Mouse (Mus musculus) forebrain, embryonic 12.5 days (tissue): ENCODE measurements at regions not wholly inside any gene's neighbourhood (a gene's known extent, or its start where the extent isn't known, plus 50 kb on each side); places are given as distances from the start of the nearest gene placed in this dataset.
A peak's percentile ranks its signal among the peaks of the same experiment; 100 is the strongest.

ENCODE experiments used
- ATAC-seq: fragments of 200-750 bp; cut with Nextera tagmentation; 2 replicates; pipeline ENCODE4 v1.8.0; 2017; ENCODE audit warnings: moderate TSS enrichment; ENCODE audit not compliant: low FRiP score
- H3K27ac ChIP-seq: fragments of 300-500 bp; sonication (generic); 2 replicates; pipeline ENCODE4 v1.5.1; 2016; ENCODE audit warnings: mild to moderate bottlenecking
- H3K27me3 ChIP-seq: fragments of 300-500 bp; sonication (generic); 2 replicates; pipeline ENCODE4 v1.6.1; 2016; ENCODE audit warnings: mild to moderate bottlenecking
- H3K36me3 ChIP-seq: fragments of 300-500 bp; sonication (generic); replicated peaks from 2 replicates; pipeline ENCODE4 v1.6.1; 2016; ENCODE audit warnings: mild to moderate bottlenecking
- H3K4me1 ChIP-seq: fragments of 300-500 bp; sonication (generic); 2 replicates; pipeline ENCODE4 v1.6.1; 2016
- H3K4me2 ChIP-seq: fragments of 300-500 bp; sonication (generic); 2 replicates; pipeline ENCODE4 v1.6.1; 2016; ENCODE audit warnings: mild to moderate bottlenecking, moderate library complexity
- H3K4me3 ChIP-seq: fragments of 300-500 bp; sonication (generic); replicated peaks from 2 replicates; pipeline ENCODE4 v1.5.1; 2016; ENCODE audit warnings: mild to moderate bottlenecking
- H3K9ac ChIP-seq: fragments of 300-500 bp; sonication (generic); 2 replicates; pipeline ENCODE4 v1.6.1; 2016; ENCODE audit warnings: mild to moderate bottlenecking
- H3K9me3 ChIP-seq: fragments of 300-500 bp; sonication (generic); 2 replicates; pipeline ENCODE4 v1.6.1; 2016
- WGBS: fragments of 180-500 bp; shearing (Covaris S2); methylation state at CpG from one replicate; pipeline ENCODE4 v1.1.7; 2016; 5-methylcytosine and 5-hydroxymethylcytosine counted together

DNA sequence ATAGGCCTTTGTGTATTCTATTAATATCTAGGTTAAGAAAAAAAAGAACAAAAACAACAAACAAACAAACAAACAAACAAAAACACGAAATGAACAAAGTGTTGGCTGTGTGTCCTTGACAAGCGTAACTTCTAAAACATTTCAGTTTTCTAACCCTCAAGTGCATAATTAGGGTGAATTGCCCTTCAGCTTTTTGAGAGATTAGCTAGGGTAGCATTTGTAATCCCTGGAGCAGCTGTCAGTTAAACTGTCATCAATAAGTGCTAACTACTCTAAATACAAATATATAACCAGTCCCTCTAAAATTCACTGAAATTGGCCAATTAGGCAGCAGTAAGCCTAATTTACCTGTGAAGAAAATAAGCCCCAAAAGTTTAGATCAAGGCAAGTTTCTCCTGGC, 467.6 kb downstream of the Gabrg2 start:
- WGBS, result 34% methylated on average over 2 of the region's 2 CpGs
- H3K36me3 ChIP-seq, result no peaks in the 10 kb centered on the region

DNA sequence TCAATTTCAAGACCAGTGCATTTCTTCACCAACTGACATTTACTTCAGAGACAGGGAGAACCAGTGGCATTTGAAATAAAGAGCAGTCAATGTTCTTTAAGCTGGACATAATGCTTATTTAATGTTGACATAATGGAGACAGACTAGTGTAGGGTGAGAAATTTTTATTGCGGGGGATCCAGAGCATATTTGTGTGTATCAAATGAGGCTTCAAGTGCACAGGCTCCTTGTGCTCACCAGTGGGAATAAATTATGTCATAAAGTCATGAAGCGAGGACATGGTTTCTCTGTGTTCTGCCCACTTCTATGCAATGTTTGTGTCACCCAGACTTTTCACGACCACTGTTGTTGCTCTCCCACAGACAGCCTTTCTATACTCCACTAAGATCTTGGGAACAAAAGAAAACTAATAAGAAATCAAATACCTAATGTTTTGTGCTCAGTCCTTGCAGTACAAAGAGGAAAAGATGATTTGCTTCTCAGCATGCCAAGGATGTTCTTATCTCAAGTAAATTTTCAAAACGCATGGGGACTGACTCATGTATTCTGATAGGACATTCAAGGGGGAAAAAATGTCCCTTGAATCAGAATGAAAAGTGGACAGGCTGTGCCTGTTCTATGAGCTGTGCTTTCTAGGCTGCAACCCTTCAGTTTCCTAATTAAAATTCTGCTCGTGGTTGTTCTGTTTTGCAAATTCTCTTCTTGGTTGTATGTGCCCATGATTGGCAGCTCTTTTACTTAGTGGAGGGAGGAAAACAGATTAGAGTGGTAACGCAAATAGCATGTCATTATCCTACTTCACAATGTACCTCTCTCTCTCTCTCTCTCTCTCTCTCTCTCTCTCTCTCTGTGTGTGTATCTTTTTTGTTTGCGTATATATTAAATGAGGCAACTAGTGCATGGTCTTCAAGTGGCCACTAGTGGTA, 468.4 kb downstream of the Gabrg2 start:
- no peak overlapping the region for H3K9ac ChIP-seq
- H3K9me3 ChIP-seq, result no peaks in the 10 kb centered on the region
- peaks cover 12% of the 10 kb centered on the region for H3K4me1 ChIP-seq
- no peak overlapping the region for H3K4me2 ChIP-seq
- no peak overlapping the region for H3K4me3 ChIP-seq
- WGBS, result 20% methylated on average over 7 of the region's 7 CpGs
- H3K36me3 ChIP-seq, result no peaks in the 10 kb centered on the region
- no peaks in the 10 kb centered on the region for H3K27me3 ChIP-seq
- peak overlapping the region; percentile 69 for H3K27ac ChIP-seq
- ATAC-seq, result peak; percentile 94

More for the DNA sequence above, 467.6 kb downstream of the Gabrg2 start:
- H3K27ac ChIP-seq, result no peak overlapping the region
- H3K9ac ChIP-seq, result no peak overlapping the region
- no peaks in the 10 kb centered on the region for H3K27me3 ChIP-seq
- peak; percentile 20; the same call in 1 of the 2 replicates for ATAC-seq
- H3K4me3 ChIP-seq, result no peak overlapping the region
- H3K4me2 ChIP-seq, result no peak overlapping the region
- no peaks in the 10 kb centered on the region for H3K9me3 ChIP-seq
- H3K4me1 ChIP-seq, result peaks cover 12% of the 10 kb centered on the region

DNA sequence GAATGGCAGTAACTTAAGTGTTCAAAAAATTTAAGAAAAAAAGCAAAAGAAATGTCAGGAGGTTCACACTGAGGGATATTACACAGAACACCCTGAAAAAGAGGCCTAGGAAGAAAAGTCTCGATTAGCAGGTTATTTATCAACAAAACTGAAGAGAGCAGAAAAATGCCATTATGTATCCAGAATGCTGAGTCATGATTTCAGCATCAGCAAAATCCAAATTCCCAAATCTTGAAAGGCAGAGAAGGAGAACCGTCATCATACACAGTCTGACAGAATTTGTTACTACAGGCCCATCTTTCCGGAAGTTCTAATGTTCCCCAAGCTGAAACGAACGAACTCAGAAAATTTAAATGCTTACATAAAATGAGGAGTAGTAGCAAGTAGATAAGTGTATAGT, 475.7 kb downstream of the Gabrg2 start:
- ATAC-seq, result no peak
- H3K9ac ChIP-seq, result no peak overlapping the region
- H3K4me1 ChIP-seq, result no peaks in the 10 kb centered on the region
- no peak overlapping the region for H3K4me2 ChIP-seq
- no peak overlapping the region for H3K4me3 ChIP-seq
- H3K36me3 ChIP-seq, result no peaks in the 10 kb centered on the region
- no peak overlapping the region for H3K27ac ChIP-seq
- WGBS, result 91% methylated on average over 5 of the region's 5 CpGs
- no peaks in the 10 kb centered on the region for H3K9me3 ChIP-seq
- no peaks in the 10 kb centered on the region for H3K27me3 ChIP-seq

DNA sequence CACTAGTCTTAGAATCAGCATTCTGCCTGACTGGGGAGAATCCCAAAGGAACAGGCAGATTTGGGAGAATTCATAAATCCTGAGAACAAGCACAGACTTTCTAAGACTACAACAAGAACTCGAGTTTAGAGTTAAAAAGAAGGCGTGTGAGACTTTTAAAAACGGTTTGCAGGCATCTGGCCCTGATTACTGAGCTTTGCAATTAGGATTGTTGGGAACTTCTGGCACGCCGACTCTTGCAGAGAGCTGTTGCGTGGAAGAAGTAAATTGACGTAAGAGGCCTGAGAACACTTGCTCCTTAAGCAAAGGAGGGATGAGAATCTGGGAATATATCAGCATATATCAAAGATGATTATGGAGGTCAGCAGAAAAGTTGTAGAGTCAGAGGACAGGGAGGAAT, 507.4 kb downstream of the Gabrg2 start:
- WGBS, result 75% methylated on average over 7 of the region's 7 CpGs
- Histone ChIP-seq H3K36me3 (no peaks in the 10 kb centered on the region), H3K4me2 (no peak overlapping the region), H3K9me3 (no peaks in the 10 kb centered on the region), H3K4me3 (no peak overlapping the region), H3K9ac (no peak overlapping the region), H3K27ac (no peak overlapping the region), H3K27me3 (no peaks in the 10 kb centered on the region), H3K4me1 (no peaks in the 10 kb centered on the region)
- ATAC-seq, result no peak

DNA sequence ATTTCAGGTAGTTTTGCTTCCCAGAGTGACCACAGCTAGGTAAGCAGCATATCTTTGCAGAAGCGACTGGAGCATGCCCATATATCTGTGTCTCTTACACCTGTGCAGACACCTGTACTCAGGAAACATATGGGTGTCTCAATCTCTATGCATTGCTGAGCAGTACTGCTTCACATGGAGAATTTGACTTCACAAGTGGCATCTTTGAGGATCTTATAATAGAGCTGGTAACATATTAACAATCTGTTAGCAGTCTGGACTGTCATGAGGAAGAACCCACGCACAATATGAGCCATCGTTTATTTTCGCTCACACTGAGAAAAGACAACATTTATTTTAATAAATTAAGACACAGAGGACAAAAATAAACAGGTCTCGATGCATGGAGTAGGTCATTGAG, 508.7 kb downstream of the Gabrg2 start:
- no peaks in the 10 kb centered on the region for H3K4me1 ChIP-seq
- H3K36me3 ChIP-seq, result no peaks in the 10 kb centered on the region
- no peak overlapping the region for H3K27ac ChIP-seq
- H3K4me2 ChIP-seq, result no peak overlapping the region
- no peak for ATAC-seq
- no peak overlapping the region for H3K9ac ChIP-seq
- no peaks in the 10 kb centered on the region for H3K27me3 ChIP-seq
- no peaks in the 10 kb centered on the region for H3K9me3 ChIP-seq
- 86% methylated on average over 5 of the region's 5 CpGs for WGBS
- no peak overlapping the region for H3K4me3 ChIP-seq

DNA sequence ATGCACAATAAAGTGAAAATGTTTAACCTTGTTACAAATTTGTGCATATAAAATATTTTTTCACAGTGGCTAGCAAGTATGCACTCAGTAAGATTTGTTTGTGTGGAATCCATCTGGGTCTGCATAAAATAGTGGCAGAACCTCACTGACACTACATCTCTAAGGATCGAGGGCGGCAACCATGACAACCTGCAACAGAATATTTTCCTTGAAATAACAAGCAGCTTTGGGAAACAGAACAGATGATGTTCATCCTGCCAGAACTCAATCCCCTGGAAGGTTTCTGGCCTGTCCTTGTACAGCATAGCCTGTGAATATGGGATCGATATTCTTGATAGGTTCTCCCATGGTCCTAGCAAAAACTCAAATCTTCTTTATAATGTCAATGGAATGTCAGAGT, 509.4 kb downstream of the Gabrg2 start:
- no peaks in the 10 kb centered on the region for H3K27me3 ChIP-seq
- H3K9me3 ChIP-seq, result no peaks in the 10 kb centered on the region
- no peaks in the 10 kb centered on the region for H3K4me1 ChIP-seq
- H3K9ac ChIP-seq, result no peak overlapping the region
- no peaks in the 10 kb centered on the region for H3K36me3 ChIP-seq
- ATAC-seq, result no peak
- WGBS, result 90% methylated on average over 3 of the region's 3 CpGs
- no peak overlapping the region for H3K4me3 ChIP-seq
- no peak overlapping the region for H3K27ac ChIP-seq
- H3K4me2 ChIP-seq, result no peak overlapping the region

DNA sequence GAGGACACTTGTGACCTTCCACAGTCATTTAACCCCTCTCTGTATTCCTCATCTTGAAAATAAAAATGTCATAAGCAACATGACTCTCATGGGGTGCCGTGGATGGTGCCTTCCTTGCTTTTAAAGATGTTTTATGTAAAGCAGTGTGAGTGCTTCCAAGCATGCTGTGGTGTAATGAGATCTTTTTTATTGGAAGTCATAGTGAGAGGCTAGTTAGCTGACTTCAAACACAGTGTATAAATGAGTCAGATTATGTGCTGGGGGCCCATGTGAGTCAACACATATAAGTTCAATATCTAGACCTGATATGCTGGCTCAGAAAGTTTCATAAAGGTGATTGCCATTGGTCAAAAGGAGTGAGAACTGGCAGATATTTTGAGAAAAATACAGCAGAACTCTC, 516.8 kb downstream of the Gabrg2 start:
- Histone ChIP-seq H3K4me3 (no peak overlapping the region), H3K9ac (no peak overlapping the region), H3K27ac (no peak overlapping the region), H3K9me3 (no peaks in the 10 kb centered on the region), H3K4me2 (no peak overlapping the region), H3K36me3 (no peaks in the 10 kb centered on the region), H3K4me1 (no peaks in the 10 kb centered on the region), H3K27me3 (no peaks in the 10 kb centered on the region)
- no peak for ATAC-seq
- 40% methylated on average over 1 of the region's 1 CpGs for WGBS

DNA sequence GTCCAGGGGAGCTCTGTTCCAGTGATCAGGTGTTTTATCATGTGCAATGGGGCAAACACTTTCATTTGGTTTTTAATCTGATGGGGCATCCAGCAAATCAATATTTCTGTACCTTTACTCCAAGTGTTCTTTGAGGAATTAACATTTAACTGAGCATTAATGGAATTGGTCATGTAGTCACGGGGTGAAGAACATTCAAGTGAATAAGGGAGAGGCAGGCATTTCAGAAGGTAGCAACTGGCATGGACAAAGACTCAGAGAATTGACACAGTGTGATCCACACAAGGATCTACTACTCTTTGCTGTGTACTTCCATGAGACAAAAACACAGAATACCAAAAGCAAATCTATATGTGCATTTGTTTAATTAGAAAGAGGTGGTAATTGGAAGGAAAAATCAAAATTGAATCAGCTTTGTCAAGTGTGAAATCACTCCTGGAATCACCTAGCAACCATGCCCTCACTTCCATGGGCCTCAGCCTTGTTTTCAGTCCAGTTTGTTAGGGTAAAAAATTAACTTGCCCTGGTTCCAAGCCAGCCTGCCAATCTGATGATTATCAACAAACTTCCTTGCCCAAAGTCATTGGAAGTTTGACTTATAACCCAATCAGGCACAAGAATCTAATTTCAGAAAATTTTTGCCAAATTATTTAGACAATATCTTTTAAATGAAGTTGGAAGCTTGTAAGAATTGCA, 529.6 kb downstream of the Gabrg2 start:
- Histone ChIP-seq H3K9me3 (no peaks in the 10 kb centered on the region), H3K27me3 (no peaks in the 10 kb centered on the region), H3K27ac (no peak overlapping the region), H3K4me3 (no peak overlapping the region), H3K9ac (no peak overlapping the region), H3K36me3 (no peaks in the 10 kb centered on the region), H3K4me1 (no peaks in the 10 kb centered on the region), H3K4me2 (no peak overlapping the region)
- ATAC-seq, result no peak
- WGBS, result 72% methylated on average over 1 of the region's 1 CpGs

DNA sequence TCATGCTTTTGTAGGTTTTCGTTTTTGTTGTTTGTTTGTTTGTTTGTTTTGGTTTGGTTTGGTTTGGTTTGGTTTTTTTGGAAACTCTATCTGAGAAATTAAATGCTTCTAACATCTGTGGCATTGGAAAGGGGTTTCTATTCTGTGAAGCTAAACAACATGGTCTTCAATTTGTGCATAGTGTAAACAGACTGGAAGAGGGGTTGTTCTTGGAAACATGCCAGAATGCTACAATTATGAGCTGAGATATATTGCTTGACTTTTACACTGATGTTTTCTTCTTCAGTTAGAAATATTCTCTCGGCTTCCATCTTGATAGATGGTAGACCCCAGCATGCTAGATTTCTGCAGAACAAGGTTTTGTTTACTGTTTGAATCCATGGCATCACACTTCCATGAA, 533.3 kb downstream of the Gabrg2 start:
- H3K4me2 ChIP-seq, result no peak overlapping the region
- H3K27ac ChIP-seq, result no peak overlapping the region
- no peaks in the 10 kb centered on the region for H3K27me3 ChIP-seq
- H3K4me3 ChIP-seq, result no peak overlapping the region
- no peak overlapping the region for H3K9ac ChIP-seq
- no peaks in the 10 kb centered on the region for H3K36me3 ChIP-seq
- H3K4me1 ChIP-seq, result no peaks in the 10 kb centered on the region
- no peaks in the 10 kb centered on the region for H3K9me3 ChIP-seq
- WGBS, result 76% methylated on average over 2 of the region's 2 CpGs
- ATAC-seq, result no peak

DNA sequence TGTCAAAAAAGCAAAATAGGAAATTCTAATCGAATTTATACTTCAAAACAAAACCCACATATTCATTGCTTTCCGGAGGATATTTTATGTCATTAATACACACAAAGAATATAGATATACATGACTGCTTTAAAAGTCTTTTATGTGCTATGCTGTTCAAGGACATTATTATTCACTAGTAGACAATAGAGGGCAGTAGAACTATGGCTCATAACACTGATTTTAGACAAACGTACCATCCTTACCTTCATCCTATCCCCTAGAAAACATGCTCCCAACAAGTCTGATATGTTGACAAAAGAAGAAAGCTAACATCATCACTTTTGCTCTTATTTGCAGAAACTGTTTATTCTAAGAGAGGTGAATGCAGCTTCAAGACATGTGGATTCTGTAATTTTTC, 566.8 kb downstream of the Gabrg2 start:
- H3K27ac ChIP-seq, result no peak overlapping the region
- no peak overlapping the region for H3K4me3 ChIP-seq
- H3K4me1 ChIP-seq, result no peaks in the 10 kb centered on the region
- ATAC-seq, result no peak
- H3K9ac ChIP-seq, result no peak overlapping the region
- H3K9me3 ChIP-seq, result no peaks in the 10 kb centered on the region
- no peaks in the 10 kb centered on the region for H3K36me3 ChIP-seq
- WGBS, result 75% methylated on average over 3 of the region's 3 CpGs
- H3K27me3 ChIP-seq, result no peaks in the 10 kb centered on the region
- no peak overlapping the region for H3K4me2 ChIP-seq

DNA sequence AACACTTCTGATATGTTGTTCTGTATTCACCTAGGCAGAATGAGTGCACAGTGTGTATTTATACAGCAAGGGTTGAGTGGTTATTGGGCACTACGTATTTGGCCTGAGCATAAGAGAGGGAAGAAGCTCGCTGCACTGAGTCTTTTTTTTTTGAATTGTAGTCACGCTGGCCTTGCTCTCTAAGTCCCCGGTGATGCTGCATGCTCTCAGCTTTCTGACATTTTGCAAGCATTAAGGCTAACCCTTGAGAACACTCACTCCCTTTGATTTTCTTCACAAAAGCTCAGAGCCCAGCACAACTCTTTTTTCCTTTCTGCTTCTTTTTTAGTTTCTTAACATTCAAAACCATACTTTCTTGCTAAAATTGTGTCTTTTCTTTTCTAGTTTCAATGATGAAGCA, 575.1 kb downstream of the Gabrg2 start:
- H3K4me3 ChIP-seq, result no peak overlapping the region
- H3K9me3 ChIP-seq, result no peaks in the 10 kb centered on the region
- H3K4me2 ChIP-seq, result no peak overlapping the region
- H3K9ac ChIP-seq, result no peak overlapping the region
- no peak overlapping the region for H3K27ac ChIP-seq
- H3K36me3 ChIP-seq, result no peaks in the 10 kb centered on the region
- WGBS, result 44% methylated on average over 4 of the region's 4 CpGs
- no peaks in the 10 kb centered on the region for H3K4me1 ChIP-seq
- no peak for ATAC-seq
- no peaks in the 10 kb centered on the region for H3K27me3 ChIP-seq
